Mouse (Mus musculus): ENCODE results near the gene Scgb2b20. TPM values are rescaled to one million over a fixed set of nuclear protein-coding genes. Genes with fewer than 3 reads are reported as not detected.
"Not testable (repeated sequence)": the region's sequence is repeated elsewhere in the genome, so short reads cannot be mapped to it uniquely, and the experiment has no call there.

Gene Scgb2b20
- total RNA-seq (2021), result not detected
- long read RNA-seq, experiment 1, result 0 reads
- long read RNA-seq, experiment 2, result 0 reads

GRCm38 (mm10) chr7:33366222-33366621 lies at the start of gene Scgb2b20:
Scgb2b20 (minus strand) TSS chr7:33366322.
- DNase-seq (ENCODE audit: low spot score in 2 of 2), result not testable (repeated sequence)

DNA sequence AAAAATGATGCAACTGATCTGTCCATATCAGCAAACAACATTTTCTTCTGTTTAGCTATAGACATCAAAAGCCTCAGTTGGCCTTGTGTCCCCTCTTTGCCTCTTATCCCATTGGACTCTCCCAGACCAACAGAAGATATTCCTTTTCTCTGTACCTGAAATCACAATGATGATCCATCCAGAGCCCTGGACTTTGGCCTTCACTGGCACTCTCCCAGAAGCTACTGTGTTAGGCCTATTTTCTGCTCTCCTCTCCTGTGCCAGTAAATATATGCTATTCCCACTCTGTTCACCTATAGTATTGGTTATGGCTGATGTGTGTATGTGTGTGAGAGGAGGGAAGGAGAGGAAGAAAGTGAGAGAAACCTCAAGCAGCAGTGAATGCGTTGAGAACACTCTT lies 43.6 kb upstream of the Scgb2b20 start:
- not testable (repeated sequence) for DNase-seq (ENCODE audit: low spot score in 2 of 2)

DNA sequence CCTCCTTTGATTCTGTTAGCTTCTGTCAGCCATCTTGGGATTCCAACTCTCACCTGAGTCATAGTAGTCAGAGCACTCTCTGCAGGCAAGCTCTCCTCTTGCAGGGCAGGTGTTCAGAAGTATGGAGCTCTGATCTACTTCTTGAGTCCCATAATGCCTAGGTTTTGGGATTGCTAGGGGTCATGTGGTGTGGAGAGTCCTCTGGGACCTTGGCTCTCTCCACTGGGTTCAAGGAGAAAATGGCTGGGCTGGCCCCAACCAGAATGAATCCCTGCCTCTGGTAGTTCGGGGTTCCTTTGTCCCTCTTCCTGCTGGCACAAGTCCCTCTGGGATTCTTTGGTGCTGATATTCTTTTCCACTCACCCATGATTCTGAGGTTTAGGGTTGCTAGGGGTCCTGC lies 35.5 kb upstream of the Scgb2b20 start:
- no peak for DNase-seq (ENCODE audit: low spot score in 2 of 2)

DNA sequence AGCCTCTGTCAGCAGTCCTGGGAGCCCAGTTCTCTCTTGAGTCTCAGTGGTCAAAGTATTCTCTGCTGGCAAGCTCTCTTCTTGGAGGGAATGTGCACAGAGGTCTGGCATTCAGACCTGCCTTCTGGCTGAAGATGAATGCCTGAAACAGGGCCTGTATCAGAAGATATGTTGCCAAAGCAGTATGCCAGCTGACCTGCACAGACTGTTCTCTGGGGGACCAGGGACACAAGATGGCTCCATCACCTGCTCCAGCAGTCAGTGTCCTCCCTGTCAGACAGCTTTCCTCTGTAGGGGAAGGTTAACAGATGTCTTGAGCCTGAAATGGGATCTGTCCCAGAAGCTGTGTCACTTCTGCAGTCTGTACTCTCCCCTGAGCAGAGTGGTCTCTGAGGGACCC lies 33.6 kb upstream of the Scgb2b20 start:
- not testable (repeated sequence) for DNase-seq (ENCODE audit: low spot score in 2 of 2)

DNA sequence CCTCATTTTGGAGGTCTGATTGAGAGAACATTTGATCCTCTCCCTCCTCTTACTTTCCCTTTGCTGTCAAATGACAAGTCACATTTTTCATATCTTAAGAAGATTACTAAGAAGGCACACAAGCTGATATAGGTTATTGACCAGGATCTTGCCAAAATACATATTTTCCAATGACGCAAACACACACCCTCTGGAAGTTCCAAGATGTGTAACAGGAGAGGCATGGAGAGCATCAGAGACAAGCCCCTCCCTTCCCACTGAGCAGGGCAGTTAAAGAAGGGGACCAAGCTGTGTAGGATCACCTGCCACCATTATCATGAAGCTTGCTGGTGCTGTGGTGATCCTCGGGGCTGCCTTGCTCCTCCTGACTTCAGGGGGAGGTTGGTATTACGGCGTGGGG lies 6.8 kb upstream of the Scgb2b20 start, which contains the start of gene Scgb1b20:
Scgb1b20 (plus strand) TSS at position 301 of the 400 bp plus-strand sequence.
- DNase-seq (ENCODE audit: low spot score in 2 of 2), result not testable (repeated sequence)

Other genes starting within 250 kb of the Scgb2b20 start
- not detected for gene Scgb2b18, start 192.5 kb downstream of the Scgb2b20 start, total RNA-seq (2021)
- gene Scgb1b18, start 180.8 kb downstream of the Scgb2b20 start, total RNA-seq (2021), result not detected
- not detected for gene Scgb2b19, start 86.0 kb downstream of the Scgb2b20 start, total RNA-seq (2021)
- gene Scgb1b19, start 79.0 kb downstream of the Scgb2b20 start, total RNA-seq (2021), result not detected
- not detected for gene Scgb1b20, start 6.9 kb upstream of the Scgb2b20 start, total RNA-seq (2021)
- gene Scgb2b21, start 154.1 kb upstream of the Scgb2b20 start, total RNA-seq (2021), result not detected